Mouse (Mus musculus) embryonic fibroblast, embryonic 13.5 days (primary cell): Measurements from ENCODE around the gene Cpped1.

Experiments used
- CTCF ChIP-seq: IDR thresholded peaks from 2 replicates; pipeline ENCODE4 v1.5.1; 2011; ENCODE audit warnings: mild to moderate bottlenecking, control low read depth, low read length, moderate library complexity, borderline replicate concordance; ENCODE audit not compliant: insufficient read depth
- POLR2A ChIP-seq: IDR thresholded peaks from 2 replicates; pipeline ENCODE4 v1.6.1; 2011; ENCODE audit warnings: low read depth, mild to moderate bottlenecking, control low read depth, low read length, moderate library complexity

DNA sequence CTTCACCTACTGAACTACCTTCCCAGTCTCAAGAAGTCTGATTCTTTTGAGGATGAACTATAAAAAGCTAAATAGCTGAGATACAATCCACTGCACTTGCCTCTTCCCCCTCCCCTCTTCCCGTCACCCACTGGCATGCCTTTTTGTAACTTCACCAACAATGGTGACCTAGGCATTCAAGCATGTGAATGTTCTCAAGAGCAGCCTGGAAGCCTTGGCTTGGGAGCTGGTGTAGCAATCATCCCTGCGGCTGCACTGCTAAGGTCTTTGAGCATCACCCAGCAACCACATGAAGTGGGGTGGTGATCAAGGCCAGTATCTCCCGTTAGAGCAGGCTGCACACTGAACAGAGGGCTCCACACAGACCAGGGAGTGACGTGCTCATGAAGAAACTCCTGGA lies 114.6 kb downstream of the Cpped1 start:
- TF ChIP-seq CTCF (no peak), POLR2A (no peak)
